Mouse (Mus musculus): ENCODE measurements around the gene Hoxc5.

The Hoxc5 gene

GRCm38 (mm10) chr15:103037579-103037978 is 70.3 kb downstream of the Hoxc5 start:
- no peak for DNase-seq (ENCODE audit: low read depth, low spot score)

- no peak for DNase-seq (ENCODE audit: low read depth, low spot score)
Measured at GRCm38 (mm10) chr15:103038701-103039480, 71.6 kb downstream of the Hoxc5 start.

- no peak for DNase-seq (ENCODE audit: low read depth, low spot score)
Measured at GRCm38 (mm10) chr15:103039609-103040008, 72.4 kb downstream of the Hoxc5 start.

- no peak for DNase-seq (ENCODE audit: low read depth, low spot score)
Measured at GRCm38 (mm10) chr15:103040601-103041000, 73.4 kb downstream of the Hoxc5 start.

GRCm38 (mm10) chr15:103041613-103042012 is 74.4 kb downstream of the Hoxc5 start:
- DNase-seq (ENCODE audit: low read depth, low spot score), result no peak

GRCm38 (mm10) chr15:103042209-103042608 is 75.0 kb downstream of the Hoxc5 start:
- no peak for DNase-seq (ENCODE audit: low read depth, low spot score)

GRCm38 (mm10) chr15:103051670-103052069 is 84.4 kb downstream of the Hoxc5 start:
- no peak for DNase-seq (ENCODE audit: low read depth, low spot score)

GRCm38 (mm10) chr15:103053210-103053609 is 86.0 kb downstream of the Hoxc5 start:
- DNase-seq (ENCODE audit: low read depth, low spot score), result no peak

GRCm38 (mm10) chr15:103056396-103056795 is 89.2 kb downstream of the Hoxc5 start:
- DNase-seq (ENCODE audit: low read depth, low spot score), result no peak

- DNase-seq (ENCODE audit: low read depth, low spot score), result no peak
Measured at GRCm38 (mm10) chr15:103058715-103059114, 91.5 kb downstream of the Hoxc5 start.

GRCm38 (mm10) chr15:103059393-103059992 is 92.2 kb downstream of the Hoxc5 start:
- no peak for DNase-seq (ENCODE audit: low read depth, low spot score)

- DNase-seq (ENCODE audit: low read depth, low spot score), result no peak
Measured at GRCm38 (mm10) chr15:103060021-103060340, 92.7 kb downstream of the Hoxc5 start.

GRCm38 (mm10) chr15:103060341-103061130 is 93.3 kb downstream of the Hoxc5 start:
- DNase-seq (ENCODE audit: low read depth, low spot score), result peak; percentile 62

GRCm38 (mm10) chr15:103061131-103061825 is 94.0 kb downstream of the Hoxc5 start:
- peak; percentile 82 for DNase-seq (ENCODE audit: low read depth, low spot score)

GRCm38 (mm10) chr15:103061988-103062387 is 94.7 kb downstream of the Hoxc5 start:
- DNase-seq (ENCODE audit: low read depth, low spot score), result no peak

GRCm38 (mm10) chr15:103065642-103066041 is 98.4 kb downstream of the Hoxc5 start:
- no peak for DNase-seq (ENCODE audit: low read depth, low spot score)
